ENCODE assay signal across 9 mouse cellular contexts in genomic region chr14:118706962-118707361, GRCm38 (mm10). TPM values are rescaled to one million over a fixed set of nuclear protein-coding genes. Genes with fewer than 3 reads are reported as not detected.
DNase-seq lines count a peak whose midpoint lies in the region; ATAC-seq and TF ChIP-seq lines count a peak whose summit lies in the region.
"Had no signal": no experiment of that assay in that cellular context is flagged by ENCODE, and none has a peak within 500 bp of the region (broad histone marks: within the 10 kb centered on the region; RNA-seq: fewer than 3 reads in every experiment).

No protein-coding gene starts in this region.

- DNase-seq in MEL (ENCODE audit: low read depth, low spot score) = no peak
- no peak for DNase-seq in forebrain, postnatal 0 days
- no peak for DNase-seq in liver, postnatal 0 days
- DNase-seq in thymus, postnatal 14 days = no peak
- DNase-seq in layer of hippocampus, adult 11-12 months (ENCODE audit: low spot score) = no peak
- no peak for DNase-seq in left cerebral cortex, adult 11 months (ENCODE audit: low spot score)

- no peak for TF ChIP-seq EP300 in MEL (IDR thresholded peaks at IDR 0.05; ENCODE audit: low read depth in 1 of 2, low read length in 2 of 2)
- TF ChIP-seq EP300 in liver, postnatal 0 days (IDR thresholded peaks at IDR 0.05; ENCODE audit: low read depth) = no peak

- no peak overlapping the region for H3K27ac ChIP-seq in intestine, embryonic 15.5 days
- H3K27ac ChIP-seq in intestine, embryonic 16.5 days (ENCODE audit: low read length) = no peak overlapping the region
- no peak overlapping the region for H3K27ac ChIP-seq in MEL (ENCODE audit: control insufficient read depth, low read depth, low read length)
- H3K27ac ChIP-seq in forebrain, postnatal 0 days (ENCODE audit: low read depth, low read length) = no peak overlapping the region
- H3K27ac ChIP-seq in liver, postnatal 0 days (ENCODE audit: low read depth) = no peak overlapping the region

- no peaks in the 10 kb centered on the region for H3K36me3 ChIP-seq in intestine, embryonic 15.5 days
- no peaks in the 10 kb centered on the region for H3K36me3 ChIP-seq in intestine, embryonic 16.5 days (ENCODE audit: control insufficient read depth, insufficient read depth, low read length)
- H3K36me3 ChIP-seq in MEL (ENCODE audit: control insufficient read depth in 1 of 2, insufficient read depth in 2 of 2, low read length in 2 of 2) = peaks cover 0 to 8% of the 10 kb centered on the region in 2 experiments; a peak in 2 of 4 replicates
- no peaks in the 10 kb centered on the region for H3K36me3 ChIP-seq in forebrain, postnatal 0 days (ENCODE audit: insufficient read depth)
- H3K36me3 ChIP-seq in liver, postnatal 0 days (replicated peaks; ENCODE audit: insufficient read depth, low read length) = no peaks in the 10 kb centered on the region

- H3K4me1 ChIP-seq in intestine, embryonic 15.5 days (replicated peaks) = 0 out of 2 replicates have a peak, but pooled peaks cover 5% of the 10 kb centered on the region
- H3K4me1 ChIP-seq in intestine, embryonic 16.5 days (ENCODE audit: control insufficient read depth, insufficient read depth, low read length) = peaks cover 13% of the 10 kb centered on the region
- H3K4me1 ChIP-seq in MEL (ENCODE audit: control insufficient read depth in 1 of 2, insufficient read depth in 2 of 2, low read length in 2 of 2) = peaks cover 6 to 8% of the 10 kb centered on the region in 2 experiments; a peak in 3 of 4 replicates
- H3K4me1 ChIP-seq in forebrain, postnatal 0 days (ENCODE audit: insufficient read depth) = 0 out of 2 replicates have a peak, but pooled peaks cover 6% of the 10 kb centered on the region
- H3K4me1 ChIP-seq in liver, postnatal 0 days (ENCODE audit: insufficient read depth) = peaks cover 26% of the 10 kb centered on the region

- peak overlapping the region; percentile 98; the same call in 1 of the 2 replicates for H3K4me2 ChIP-seq in intestine, embryonic 15.5 days (replicated peaks)
- no peak overlapping the region; the same call in 1 of the 2 replicates for H3K4me2 ChIP-seq in intestine, embryonic 16.5 days (ENCODE audit: low read depth, low read length)
- H3K4me2 ChIP-seq in forebrain, postnatal 0 days (ENCODE audit: low read depth) = peak overlapping the region; percentile 95
- peak overlapping the region; percentile 96 for H3K4me2 ChIP-seq in liver, postnatal 0 days (ENCODE audit: low read depth, low read length)

- no peak for TF ChIP-seq RAD21 in MEL (IDR thresholded peaks at IDR 0.05; ENCODE audit: low read depth, low read length)

- no peak for TF ChIP-seq CTCF in MEL (IDR thresholded peaks at IDR 0.05 in 2 of 3, conservative IDR thresholded peaks at IDR 0.05 in 1 of 3; ENCODE audit: control insufficient read depth in 1 of 3, insufficient read depth in 1 of 3, low read depth in 2 of 3, low read length in 3 of 3, poor library complexity in 1 of 3, severe bottlenecking in 1 of 3)
- no peak for TF ChIP-seq CTCF in forebrain, postnatal 0 days (IDR thresholded peaks at IDR 0.05; ENCODE audit: low read depth)
- TF ChIP-seq CTCF in liver, postnatal 0 days (IDR thresholded peaks at IDR 0.05; ENCODE audit: low read depth) = no peak

- H3K27me3 ChIP-seq in intestine, embryonic 15.5 days (replicated peaks) = 0 out of 2 replicates have a peak, but pooled peaks cover 4% of the 10 kb centered on the region
- peaks cover 10% of the 10 kb centered on the region; the same call in 1 of the 2 replicates for H3K27me3 ChIP-seq in intestine, embryonic 16.5 days (replicated peaks; ENCODE audit: control insufficient read depth, insufficient read depth, low read length)
- no peaks in the 10 kb centered on the region for H3K27me3 ChIP-seq in MEL (ENCODE audit: control insufficient read depth in 1 of 2, insufficient read depth in 2 of 2, low read length in 2 of 2)
- H3K27me3 ChIP-seq in forebrain, postnatal 0 days (ENCODE audit: insufficient read depth, low read length) = peaks cover 13% of the 10 kb centered on the region
- peaks cover 5% of the 10 kb centered on the region; the same call in 1 of the 2 replicates for H3K27me3 ChIP-seq in liver, postnatal 0 days (ENCODE audit: insufficient read depth, low read length)
- H3K27me3 ChIP-seq: Patski had no signal

- H3K79me2 ChIP-seq in MEL (ENCODE audit: control insufficient read depth, insufficient read depth, low read length, poor library complexity) = peaks cover 16% of the 10 kb centered on the region

- H3K9me3 ChIP-seq in intestine, embryonic 15.5 days = no peaks in the 10 kb centered on the region
- no peaks in the 10 kb centered on the region for H3K9me3 ChIP-seq in intestine, embryonic 16.5 days (ENCODE audit: control insufficient read depth, low read length)
- H3K9me3 ChIP-seq in MEL (replicated peaks; ENCODE audit: insufficient read depth, low read length) = no peaks in the 10 kb centered on the region
- no peaks in the 10 kb centered on the region for H3K9me3 ChIP-seq in forebrain, postnatal 0 days (ENCODE audit: low read length)
- H3K9me3 ChIP-seq in liver, postnatal 0 days (ENCODE audit: low read length) = no peaks in the 10 kb centered on the region

- H3K9ac ChIP-seq in intestine, embryonic 15.5 days = no peak overlapping the region
- H3K9ac ChIP-seq in intestine, embryonic 16.5 days (ENCODE audit: low read depth, low read length) = no peak overlapping the region
- H3K9ac ChIP-seq in MEL (ENCODE audit: control insufficient read depth, low read depth, low read length, poor library complexity, severe bottlenecking) = no peak overlapping the region; the same call in 1 of the 2 replicates
- no peak overlapping the region for H3K9ac ChIP-seq in forebrain, postnatal 0 days
- H3K9ac ChIP-seq in liver, postnatal 0 days (replicated peaks) = no peak overlapping the region

- no peak overlapping the region for H3K4me3 ChIP-seq in intestine, embryonic 15.5 days (replicated peaks)
- no peak overlapping the region for H3K4me3 ChIP-seq in intestine, embryonic 16.5 days (ENCODE audit: low read length)
- peak overlapping the region; percentile 85 to 91 for H3K4me3 ChIP-seq in MEL (ENCODE audit: control insufficient read depth in 1 of 2, insufficient read depth in 1 of 2, low read depth in 2 of 2, low read length in 2 of 2)
- no peak overlapping the region for H3K4me3 ChIP-seq in forebrain, postnatal 0 days (ENCODE audit: low read depth, low read length)
- peak overlapping the region; percentile 71 for H3K4me3 ChIP-seq in liver, postnatal 0 days (ENCODE audit: low read depth, low read length)

- ATAC-seq in intestine, embryonic 15.5 days = no peak
- ATAC-seq in intestine, embryonic 16.5 days = no peak
- no peak for ATAC-seq in forebrain, postnatal 0 days
- ATAC-seq in liver, postnatal 0 days = no peak

- WGBS in intestine, embryonic 15.5 days = 86% methylated on average over 11 of the region's 11 CpGs
- 82% methylated on average over 11 of the region's 11 CpGs for WGBS in intestine, embryonic 16.5 days
- WGBS in forebrain, postnatal 0 days = 85% methylated on average over 11 of the region's 11 CpGs
- WGBS in liver, postnatal 0 days (ENCODE audit: insufficient replicate concordance) = 87% methylated on average over 11 of the region's 11 CpGs

- no peak for TF ChIP-seq POLR2A in MEL (IDR thresholded peaks at IDR 0.05; ENCODE audit: control insufficient read depth in 1 of 2, insufficient read depth in 1 of 2, low read depth in 1 of 2, low read length in 2 of 2, poor library complexity in 1 of 2)

TF ChIP-seq in MEL, 35 proteins besides CTCF, POLR2A, EP300 and RAD21:
- TF ChIP-seq ZKSCAN1 (IDR thresholded peaks at IDR 0.05; ENCODE audit: low read depth, low read length) (no peak), GATA1 (IDR thresholded peaks at IDR 0.05; ENCODE audit: low read depth, low read length) (no peak)

RNA-seq across cellular contexts. Expression of gene Abcc4, which starts 0.9 kb away (rescaled TPM):
- polyA plus RNA-seq in intestine, embryonic 15.5 days (2015; fragmentation: Nextera tagmentation; extraction: Ambion mirVana) = 2.2 and 2.3 TPM in 2 replicates
- polyA plus RNA-seq in intestine, embryonic 16.5 days (2015; fragmentation: Nextera tagmentation; extraction: Ambion mirVana) = 1.8 and 2.0 TPM in 2 replicates
- 6.7 and 7.1 TPM in 2 replicates for total RNA-seq in MEL (2012; rRNA removed)
- 1 to 10 TPM in 1 of 2 experiments, not detected in 1; 8.4 TPM for polyA plus RNA-seq in MEL (2012; ENCODE audit: insufficient read depth in 1 of 2, insufficient read length in 2 of 2, low read depth in 1 of 2, low replicate concordance in 2 of 2, missing spikeins in 1 of 2)
- 1.7 and 4.1 TPM in 2 replicates for total RNA-seq in forebrain, postnatal 0 days (2014; rRNA removed)
- 1.2 and 2.0 TPM in 2 replicates for polyA plus RNA-seq in forebrain, postnatal 0 days (2015; fragmentation: Nextera tagmentation; extraction: Ambion mirVana)
- polyA plus RNA-seq in liver, postnatal 0 days (2015; fragmentation: Nextera tagmentation; extraction: Ambion mirVana) = 1.1 and 1.2 TPM in 2 replicates

Comparison
In these comparisons a context has a peak if more than half of its experiments do, and no peak if none do; other contexts are left out.
1. H3K4me3 ChIP-seq: peak in MEL (2 of 2) and liver, postnatal 0 days (single experiment); none in intestine, embryonic 15.5 days (single experiment), intestine, embryonic 16.5 days (single experiment) and forebrain, postnatal 0 days (single experiment).